Mouse (Mus musculus): ENCODE measurements around the gene Ciao2b.

Gene Ciao2b

DNA sequence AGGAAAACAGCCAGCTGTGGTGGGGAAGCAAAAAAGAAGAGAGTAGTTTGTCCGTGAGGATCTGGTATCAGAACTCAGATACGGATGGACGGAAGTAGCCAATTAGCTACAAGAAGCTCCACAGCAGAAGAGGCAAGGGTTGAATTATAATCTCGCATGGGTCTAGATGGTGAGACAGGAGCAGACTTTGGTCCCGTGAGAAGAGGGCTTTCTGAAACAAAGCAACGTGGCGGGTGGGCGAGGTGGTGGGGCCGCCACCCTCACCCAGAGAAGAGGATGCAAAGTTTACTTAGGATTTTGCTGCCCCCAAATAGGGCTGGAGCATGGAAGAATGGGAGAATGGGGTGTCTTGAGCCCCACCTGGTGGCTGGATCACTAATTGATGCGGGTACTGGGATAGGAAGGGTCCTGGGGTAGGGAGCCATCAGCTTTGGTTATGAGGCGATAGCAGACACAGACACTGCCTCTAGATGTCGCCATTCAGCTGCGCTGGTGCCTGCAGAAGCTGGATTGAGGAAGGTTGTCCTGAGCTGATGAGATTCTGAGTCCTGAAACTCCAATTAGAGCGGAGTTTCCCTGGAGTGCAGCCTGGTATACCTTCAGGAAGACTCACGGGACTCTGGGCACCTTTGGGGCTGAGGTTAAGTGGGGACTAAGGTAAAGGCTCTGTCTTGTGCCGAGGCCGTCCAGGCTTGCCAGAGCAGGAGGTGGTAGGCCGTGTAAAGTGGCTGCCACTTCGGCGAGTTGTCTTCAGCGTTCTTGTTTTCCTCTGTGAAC, 39.1 kb downstream of the Ciao2b start:
- no peaks in the 10 kb centered on the region for H3K27me3 ChIP-seq (ENCODE audit: control insufficient read depth, insufficient read depth, low read length, poor library complexity, severe bottlenecking)
- peak; percentile 87 for DNase-seq (ENCODE audit: low read depth, low spot score)
- no peaks in the 10 kb centered on the region for H3K36me3 ChIP-seq (ENCODE audit: control insufficient read depth, insufficient read depth, low read length, poor library complexity, severe bottlenecking)

DNA sequence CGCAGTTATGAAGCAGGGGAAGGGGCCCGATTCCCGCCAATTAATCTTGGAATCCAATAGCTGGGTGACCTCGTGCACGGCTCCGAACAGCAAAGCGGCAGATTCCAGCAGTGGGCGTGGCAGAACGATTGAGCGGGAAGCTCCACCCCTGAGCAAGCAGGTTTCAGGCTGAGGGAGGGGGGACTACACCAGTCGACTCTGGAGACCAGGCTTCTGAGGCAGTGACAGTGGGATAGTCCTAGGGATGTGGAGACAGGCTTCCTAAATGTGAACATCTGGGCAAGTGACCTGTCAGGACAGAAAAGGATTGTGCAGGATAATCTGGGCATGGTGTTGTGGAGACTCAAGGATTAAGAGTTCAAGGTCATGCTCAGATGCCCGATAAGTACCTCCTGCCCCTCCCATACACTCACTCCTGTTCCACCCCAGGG, 39.8 kb downstream of the Ciao2b start:
- Histone ChIP-seq H3K27me3 (ENCODE audit: control insufficient read depth, insufficient read depth, low read length, poor library complexity, severe bottlenecking) (no peaks in the 10 kb centered on the region), H3K36me3 (ENCODE audit: control insufficient read depth, insufficient read depth, low read length, poor library complexity, severe bottlenecking) (no peaks in the 10 kb centered on the region)
- no peak for DNase-seq (ENCODE audit: low read depth, low spot score)

DNA sequence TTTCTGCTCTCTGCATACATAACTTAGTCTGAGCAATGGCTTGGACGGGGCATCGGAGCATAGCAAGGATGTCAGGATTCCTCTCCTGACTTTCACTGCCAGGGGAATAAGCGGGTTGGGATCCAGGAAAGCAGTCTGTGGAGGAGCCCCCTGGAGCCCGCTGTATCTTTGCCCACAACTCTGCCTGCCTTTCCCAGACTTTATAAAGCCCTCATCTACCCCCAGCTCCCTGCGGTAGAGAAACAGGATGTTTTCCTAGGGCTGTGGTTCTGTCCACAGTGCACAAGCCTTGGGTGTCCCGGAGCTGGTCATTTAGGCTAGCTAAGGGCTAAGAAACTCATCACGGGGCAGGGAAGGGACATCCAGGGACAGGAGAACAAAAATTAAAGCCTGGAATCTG, 40.4 kb downstream of the Ciao2b start:
- no peaks in the 10 kb centered on the region for H3K36me3 ChIP-seq (ENCODE audit: control insufficient read depth, insufficient read depth, low read length, poor library complexity, severe bottlenecking)
- DNase-seq (ENCODE audit: low read depth, low spot score), result no peak
- H3K27me3 ChIP-seq (ENCODE audit: control insufficient read depth, insufficient read depth, low read length, poor library complexity, severe bottlenecking), result no peaks in the 10 kb centered on the region

DNA sequence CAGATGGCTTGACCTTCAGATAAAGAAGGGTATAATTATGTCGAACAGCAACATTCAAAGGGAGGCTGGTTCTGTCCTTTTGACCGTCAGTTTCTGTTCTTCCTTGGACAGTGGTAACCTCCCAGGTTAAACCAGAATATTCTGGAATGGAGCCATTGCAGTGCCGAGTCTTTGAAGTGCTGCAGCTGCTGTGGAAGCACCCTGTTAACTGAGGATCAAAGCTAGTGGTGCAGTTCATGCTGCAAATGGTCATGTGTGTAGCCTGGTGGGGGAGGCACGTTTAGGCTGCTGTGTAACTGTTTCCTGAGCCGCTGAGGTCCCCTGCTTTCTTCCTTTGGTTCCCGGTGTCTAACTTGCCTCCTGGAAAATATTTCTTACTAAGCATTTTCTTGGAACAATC, 43.3 kb downstream of the Ciao2b start:
- H3K36me3 ChIP-seq (ENCODE audit: control insufficient read depth, insufficient read depth, low read length, poor library complexity, severe bottlenecking), result no peaks in the 10 kb centered on the region

DNA sequence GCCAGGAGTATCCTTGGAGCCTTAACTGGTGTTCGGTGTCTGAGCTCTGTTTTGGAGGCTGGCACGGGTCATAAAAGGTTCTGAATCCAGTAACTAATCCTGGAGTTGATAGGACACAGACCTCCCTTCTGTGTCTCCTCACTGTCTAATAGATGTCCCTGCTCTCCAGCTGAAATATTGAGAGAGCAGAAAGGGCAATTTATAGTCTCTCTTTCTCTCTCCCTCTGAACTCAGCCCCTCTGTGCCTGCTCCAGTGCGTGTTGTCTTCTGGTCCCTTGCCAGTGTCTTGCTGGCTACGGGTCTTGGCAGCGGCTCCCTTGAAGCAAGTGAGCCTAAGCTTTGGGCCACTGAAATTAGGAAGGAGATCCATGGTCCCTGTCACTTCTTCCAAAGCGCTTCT, 44.1 kb downstream of the Ciao2b start:
- Histone ChIP-seq H3K36me3 (ENCODE audit: control insufficient read depth, insufficient read depth, low read length, poor library complexity, severe bottlenecking) (no peaks in the 10 kb centered on the region), H3K27me3 (ENCODE audit: control insufficient read depth, insufficient read depth, low read length, poor library complexity, severe bottlenecking) (no peaks in the 10 kb centered on the region)
- DNase-seq (ENCODE audit: low read depth, low spot score), result no peak

More for the DNA sequence above, 43.3 kb downstream of the Ciao2b start:
- no peaks in the 10 kb centered on the region for H3K27me3 ChIP-seq (ENCODE audit: control insufficient read depth, insufficient read depth, low read length, poor library complexity, severe bottlenecking)
- DNase-seq (ENCODE audit: low read depth, low spot score), result no peak

DNA sequence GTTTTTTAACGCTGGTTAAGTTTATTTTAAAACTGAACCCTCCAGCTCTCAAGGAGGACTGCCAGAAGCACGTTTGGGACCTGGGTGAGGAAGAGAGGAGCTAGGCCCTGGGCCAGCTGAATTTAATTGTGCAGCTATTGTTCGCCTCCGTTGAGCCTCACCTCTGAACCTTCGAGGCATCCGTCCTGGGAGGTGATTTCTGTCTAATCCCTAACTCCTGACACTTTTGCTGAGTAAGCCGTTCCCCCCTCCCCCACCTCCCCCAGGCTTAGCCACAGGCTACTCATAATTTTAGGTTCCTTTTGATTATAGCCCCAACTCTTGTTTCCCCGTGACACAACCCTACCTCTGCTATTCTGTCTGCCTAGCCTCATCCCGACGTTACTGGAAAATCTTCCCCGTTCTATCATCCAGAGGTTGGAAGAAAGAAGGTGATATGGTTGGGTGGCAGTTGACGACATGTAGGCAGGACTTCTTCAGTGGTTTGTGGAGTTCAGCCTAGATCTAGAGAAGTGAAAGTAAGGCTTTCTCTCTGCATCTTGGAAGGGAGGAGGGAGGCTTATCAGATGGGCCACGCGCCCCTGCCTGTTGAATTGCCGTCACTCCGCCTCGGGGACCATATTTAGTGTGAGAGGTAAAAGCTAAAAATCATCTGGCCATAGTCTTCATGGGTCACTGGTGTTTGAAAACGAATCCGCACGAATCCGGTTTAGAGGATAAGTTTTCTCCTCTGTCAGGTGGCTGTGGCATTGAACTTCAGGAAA, 45.8 kb downstream of the Ciao2b start:
- Histone ChIP-seq H3K27me3 (ENCODE audit: control insufficient read depth, insufficient read depth, low read length, poor library complexity, severe bottlenecking) (no peaks in the 10 kb centered on the region), H3K36me3 (ENCODE audit: control insufficient read depth, insufficient read depth, low read length, poor library complexity, severe bottlenecking) (no peaks in the 10 kb centered on the region)
- no peak for DNase-seq (ENCODE audit: low read depth, low spot score)

DNA sequence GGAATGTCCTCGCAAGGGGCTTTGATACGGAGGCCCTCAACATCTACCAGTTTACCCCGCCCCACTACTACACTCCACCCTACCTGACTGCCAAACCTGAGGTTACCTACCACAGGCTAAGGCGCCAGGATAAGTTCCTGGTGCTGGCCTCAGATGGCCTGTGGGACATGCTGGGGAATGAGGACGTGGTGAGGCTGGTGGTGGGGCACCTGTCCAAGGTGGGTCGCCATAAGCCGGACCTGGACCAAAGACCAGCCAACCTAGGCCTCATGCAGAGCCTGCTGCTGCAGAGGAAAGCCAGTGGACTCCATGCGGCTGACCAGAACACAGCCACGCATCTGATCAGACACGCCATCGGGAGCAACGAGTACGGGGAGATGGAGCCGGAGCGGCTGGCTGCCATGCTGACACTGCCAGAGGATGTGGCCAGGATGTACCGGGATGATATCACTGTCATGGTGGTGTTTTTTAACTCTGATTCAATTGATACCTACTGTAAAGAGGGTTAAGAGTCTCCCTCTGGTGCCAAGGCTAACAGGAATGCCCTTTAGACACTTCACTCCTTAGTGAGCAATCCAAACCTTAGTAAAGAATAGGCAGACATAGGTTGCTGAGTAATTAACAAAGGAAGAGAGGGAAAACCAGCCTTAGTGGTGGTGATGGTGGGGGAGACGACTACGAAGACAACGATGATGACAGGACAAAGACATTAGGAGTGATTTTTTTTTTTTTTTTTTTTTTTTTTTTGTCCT, 47.0 kb downstream of the Ciao2b start:
- DNase-seq (ENCODE audit: low read depth, low spot score), result no peak
- no peaks in the 10 kb centered on the region for H3K27me3 ChIP-seq (ENCODE audit: control insufficient read depth, insufficient read depth, low read length, poor library complexity, severe bottlenecking)
- no peaks in the 10 kb centered on the region for H3K36me3 ChIP-seq (ENCODE audit: control insufficient read depth, insufficient read depth, low read length, poor library complexity, severe bottlenecking)

DNA sequence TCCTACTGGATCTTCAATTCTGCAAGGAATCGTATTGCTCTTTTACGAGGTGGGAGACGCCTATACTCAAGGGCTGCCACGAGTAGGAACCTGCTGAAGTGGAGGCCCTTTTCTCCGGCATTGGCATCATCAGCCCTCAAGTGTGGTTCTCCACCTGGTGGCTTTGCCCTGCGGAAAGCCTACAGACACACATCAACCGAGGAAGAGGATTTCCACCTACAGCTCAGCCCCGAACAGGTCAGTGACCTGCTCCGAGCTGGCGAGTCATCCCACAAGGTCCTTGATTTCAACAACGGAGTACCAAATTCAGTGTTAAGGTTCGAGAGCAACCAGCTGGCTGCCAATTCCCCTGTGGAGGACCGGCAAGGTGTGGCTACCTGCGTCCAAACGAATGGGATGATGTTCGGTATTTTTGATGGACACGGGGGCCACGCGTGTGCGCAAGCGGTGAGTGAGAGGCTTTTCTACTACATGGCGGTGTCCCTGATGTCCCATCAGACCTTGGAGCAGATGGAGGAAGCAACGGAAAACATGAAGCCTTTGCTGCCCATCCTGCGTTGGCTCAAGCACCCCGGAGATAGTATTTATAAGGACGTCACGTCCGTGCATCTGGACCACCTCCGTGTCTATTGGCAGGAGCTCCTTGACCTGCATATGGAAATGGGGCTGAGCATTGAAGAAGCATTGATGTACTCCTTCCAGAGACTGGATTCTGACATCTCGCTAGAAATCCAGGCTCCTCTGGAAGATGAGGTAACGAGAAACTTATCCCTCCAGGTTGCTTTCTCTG, 48.0 kb downstream of the Ciao2b start:
- H3K27me3 ChIP-seq (ENCODE audit: control insufficient read depth, insufficient read depth, low read length, poor library complexity, severe bottlenecking), result no peaks in the 10 kb centered on the region
- DNase-seq (ENCODE audit: low read depth, low spot score), result no peak
- no peaks in the 10 kb centered on the region for H3K36me3 ChIP-seq (ENCODE audit: control insufficient read depth, insufficient read depth, low read length, poor library complexity, severe bottlenecking)

DNA sequence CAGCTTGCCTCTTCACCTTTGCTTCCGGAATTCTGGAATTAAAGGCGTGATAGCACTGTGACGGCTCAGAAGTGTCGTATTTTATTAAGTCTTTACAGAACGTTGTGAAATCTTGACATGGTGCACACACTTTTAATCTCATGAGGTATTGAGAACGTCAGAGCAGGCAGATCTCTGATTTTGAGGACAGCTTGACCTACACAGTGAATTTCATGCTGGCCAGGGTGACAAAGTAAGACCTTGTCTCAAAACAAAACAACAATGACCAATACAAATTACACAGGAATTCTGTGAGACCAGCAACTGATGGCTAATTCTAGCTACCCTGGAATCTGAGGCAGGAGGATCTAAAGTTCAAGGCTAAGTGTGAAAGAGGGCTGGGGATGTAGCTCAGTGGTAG, 49.2 kb downstream of the Ciao2b start:
- Histone ChIP-seq H3K27me3 (ENCODE audit: control insufficient read depth, insufficient read depth, low read length, poor library complexity, severe bottlenecking) (no peaks in the 10 kb centered on the region), H3K36me3 (ENCODE audit: control insufficient read depth, insufficient read depth, low read length, poor library complexity, severe bottlenecking) (no peaks in the 10 kb centered on the region)
- no peak for DNase-seq (ENCODE audit: low read depth, low spot score)

DNA sequence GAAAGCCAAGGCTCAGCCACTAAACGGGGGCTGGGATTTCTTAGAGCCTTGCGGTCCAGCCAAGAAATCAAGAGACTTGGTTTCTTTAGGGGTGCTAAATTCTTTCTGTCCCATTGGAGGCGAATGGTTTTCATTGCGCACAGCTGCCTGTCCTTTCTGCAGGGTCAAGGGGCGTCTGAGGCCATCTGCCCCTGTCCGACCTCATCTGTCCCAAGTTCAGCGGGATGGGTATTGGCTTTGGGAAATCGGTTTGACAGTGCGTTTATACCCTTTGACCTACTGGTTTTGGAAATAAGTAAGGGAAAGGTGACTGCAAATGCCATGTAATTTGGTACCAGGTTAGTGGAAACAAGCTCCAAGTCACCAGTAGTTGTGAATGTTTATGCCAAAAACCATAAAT, 49.9 kb downstream of the Ciao2b start:
- DNase-seq (ENCODE audit: low read depth, low spot score), result no peak
- Histone ChIP-seq H3K27me3 (ENCODE audit: control insufficient read depth, insufficient read depth, low read length, poor library complexity, severe bottlenecking) (no peaks in the 10 kb centered on the region), H3K36me3 (ENCODE audit: control insufficient read depth, insufficient read depth, low read length, poor library complexity, severe bottlenecking) (no peaks in the 10 kb centered on the region)

DNA sequence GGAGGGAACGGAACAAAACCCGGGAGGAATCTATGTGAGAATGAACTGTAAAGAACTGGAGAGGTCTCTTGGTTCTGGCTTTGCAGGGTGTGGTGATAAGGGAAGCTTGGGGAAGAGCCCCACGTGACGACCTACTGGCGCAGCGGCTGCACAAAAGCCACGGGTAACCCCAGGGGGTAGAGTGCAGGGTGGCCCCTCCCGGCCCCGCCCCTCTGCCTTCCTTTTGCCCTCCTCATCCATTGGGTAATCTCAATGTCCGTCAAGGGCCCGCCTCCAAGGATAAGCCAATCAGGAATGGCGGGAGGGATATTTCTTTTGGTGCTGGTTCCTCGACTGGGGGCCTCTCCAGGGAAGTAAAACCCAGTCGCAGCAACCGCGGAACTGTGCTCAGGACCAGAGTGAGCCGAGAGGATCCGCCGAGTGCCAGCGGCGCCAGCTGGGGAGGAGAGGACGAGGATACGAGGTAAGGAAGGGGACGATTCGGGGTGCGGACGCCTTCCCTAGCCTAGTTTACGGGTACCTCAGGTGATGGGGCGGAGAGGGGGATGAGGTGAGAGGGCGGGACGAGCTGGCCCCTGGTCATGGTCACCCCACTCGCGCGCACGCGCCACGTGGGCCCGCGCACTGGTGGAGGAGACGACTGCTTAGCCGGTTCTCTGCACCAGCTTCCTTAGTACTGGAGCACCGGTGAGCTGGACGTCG, 50.5 kb downstream of the Ciao2b start, which contains the start of gene Pdp2:
Gene Pdp2, plus strand, starts transcription at position 319 of the 702 bp plus-strand sequence.
- no peaks in the 10 kb centered on the region for H3K27me3 ChIP-seq (ENCODE audit: control insufficient read depth, insufficient read depth, low read length, poor library complexity, severe bottlenecking)
- H3K36me3 ChIP-seq (ENCODE audit: control insufficient read depth, insufficient read depth, low read length, poor library complexity, severe bottlenecking), result no peaks in the 10 kb centered on the region
- DNase-seq (ENCODE audit: low read depth, low spot score), result peak; percentile 94

DNA sequence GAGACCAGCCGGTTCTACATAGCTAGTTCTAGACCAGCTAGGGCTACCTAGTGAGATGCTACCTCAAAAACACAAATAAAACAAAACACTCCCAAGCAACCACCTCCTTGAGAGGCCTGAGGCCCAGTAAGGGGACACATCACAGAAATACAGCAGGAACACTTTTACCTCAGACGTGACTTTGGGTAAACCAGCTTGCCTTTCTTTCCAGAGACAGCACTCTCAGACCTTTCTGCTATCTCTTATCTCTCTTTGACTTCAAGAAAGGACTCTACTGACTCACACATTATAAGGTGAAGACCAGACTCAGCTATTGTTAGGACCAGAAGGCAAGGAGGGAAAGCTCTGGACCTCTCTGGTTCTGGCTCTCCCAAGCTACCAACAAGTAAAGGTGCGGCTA, 51.5 kb downstream of the Ciao2b start:
- Histone ChIP-seq H3K36me3 (ENCODE audit: control insufficient read depth, insufficient read depth, low read length, poor library complexity, severe bottlenecking) (no peaks in the 10 kb centered on the region), H3K27me3 (ENCODE audit: control insufficient read depth, insufficient read depth, low read length, poor library complexity, severe bottlenecking) (no peaks in the 10 kb centered on the region)
- DNase-seq (ENCODE audit: low read depth, low spot score), result no peak

All from splenic B cell, adult 2 months (primary cell).